Mouse (Mus musculus): ENCODE results near the gene Hoxa11. TPM values are rescaled to one million over a fixed set of nuclear protein-coding genes. Genes with fewer than 3 reads are reported as not detected.

The Hoxa11 gene
- total and polyA plus RNA-seq, 2 experiments from 2014 or later = not detected

- no peak for TF ChIP-seq CTCF (IDR thresholded peaks at IDR 0.05; ENCODE audit: low read depth)
- no peak overlapping the region for H3K27ac ChIP-seq
- no peaks in the 10 kb centered on the region for H3K4me1 ChIP-seq (ENCODE audit: insufficient read depth, low read length)
- no peak overlapping the region for H3K9ac ChIP-seq (replicated peaks; ENCODE audit: low read length)
- H3K9me3 ChIP-seq (ENCODE audit: low read length) = no peaks in the 10 kb centered on the region
- 7% methylated on average over 5 of the region's 5 CpGs for WGBS
- no peak overlapping the region for H3K4me2 ChIP-seq (ENCODE audit: low read depth, low read length)
- DNase-seq (ENCODE audit: low spot score) (no peak), ATAC-seq (no peak)
- H3K27me3 ChIP-seq (ENCODE audit: insufficient read depth, low read length) = peaks cover 56% of the 10 kb centered on the region
- H3K36me3 ChIP-seq (ENCODE audit: insufficient read depth, low read length) = no peaks in the 10 kb centered on the region
- no peak overlapping the region for H3K4me3 ChIP-seq (ENCODE audit: low read length)
Observed at GRCm38 (mm10) chr6:52276920-52277319, 31.3 kb upstream of the Hoxa11 start.

- Histone ChIP-seq H3K9ac (replicated peaks; ENCODE audit: low read length) (no peak overlapping the region), H3K4me1 (ENCODE audit: insufficient read depth, low read length) (no peaks in the 10 kb centered on the region), H3K27ac (no peak overlapping the region), H3K36me3 (ENCODE audit: insufficient read depth, low read length) (no peaks in the 10 kb centered on the region), H3K9me3 (ENCODE audit: low read length) (no peaks in the 10 kb centered on the region), H3K4me3 (ENCODE audit: low read length) (no peak overlapping the region), H3K27me3 (ENCODE audit: insufficient read depth, low read length) (peaks cover 61% of the 10 kb centered on the region), H3K4me2 (ENCODE audit: low read depth, low read length) (no peak overlapping the region)
- no peak for ATAC-seq
- no peak for TF ChIP-seq CTCF (IDR thresholded peaks at IDR 0.05; ENCODE audit: low read depth)
- DNase-seq (ENCODE audit: low spot score) = no peak
- 2% methylated on average over 6 of the region's 6 CpGs for WGBS
Observed at GRCm38 (mm10) chr6:52276382-52276781, 30.8 kb upstream of the Hoxa11 start.

- H3K36me3 ChIP-seq (ENCODE audit: insufficient read depth, low read length) = no peaks in the 10 kb centered on the region
- H3K27me3 ChIP-seq (ENCODE audit: insufficient read depth, low read length) = peaks cover 68% of the 10 kb centered on the region
- no peaks in the 10 kb centered on the region for H3K9me3 ChIP-seq (ENCODE audit: low read length)
- H3K9ac ChIP-seq (replicated peaks; ENCODE audit: low read length) = no peak overlapping the region
- H3K4me3 ChIP-seq (ENCODE audit: low read length) = no peak overlapping the region
- no peak for DNase-seq (ENCODE audit: low spot score)
- whole genome bisulfite sequencing = 10% methylated on average over 8 of the region's 8 CpGs
- H3K27ac ChIP-seq = no peak overlapping the region
- no peaks in the 10 kb centered on the region for H3K4me1 ChIP-seq (ENCODE audit: insufficient read depth, low read length)
- H3K4me2 ChIP-seq (ENCODE audit: low read depth, low read length) = no peak overlapping the region
- TF ChIP-seq CTCF (IDR thresholded peaks at IDR 0.05; ENCODE audit: low read depth) = no peak
- no peak for ATAC-seq
Observed at GRCm38 (mm10) chr6:52275563-52276280, 30.1 kb upstream of the Hoxa11 start.

- 2% methylated on average over 11 of the region's 11 CpGs for WGBS
- DNase-seq (ENCODE audit: low spot score) = no peak
- no peak for TF ChIP-seq CTCF (IDR thresholded peaks at IDR 0.05; ENCODE audit: low read depth)
- Histone ChIP-seq H3K36me3 (ENCODE audit: insufficient read depth, low read length) (no peaks in the 10 kb centered on the region), H3K27me3 (ENCODE audit: insufficient read depth, low read length) (peaks cover 79% of the 10 kb centered on the region), H3K4me1 (ENCODE audit: insufficient read depth, low read length) (no peaks in the 10 kb centered on the region), H3K4me2 (ENCODE audit: low read depth, low read length) (no peak overlapping the region), H3K27ac (no peak overlapping the region), H3K9me3 (ENCODE audit: low read length) (no peaks in the 10 kb centered on the region), H3K4me3 (ENCODE audit: low read length) (no peak overlapping the region), H3K9ac (replicated peaks; ENCODE audit: low read length) (no peak overlapping the region)
- ATAC-seq = no peak
Observed at GRCm38 (mm10) chr6:52274576-52274975, 29.0 kb upstream of the Hoxa11 start.

GRCm38 (mm10) chr6:52273656-52274280 is 28.2 kb upstream of the Hoxa11 start:
- WGBS = 4% methylated on average over 22 of the region's 22 CpGs
- no peak for DNase-seq (ENCODE audit: low spot score)

GRCm38 (mm10) chr6:52272766-52273655 is 27.4 kb upstream of the Hoxa11 start:
- Histone ChIP-seq H3K4me1 (ENCODE audit: insufficient read depth, low read length) (no peaks in the 10 kb centered on the region), H3K4me2 (ENCODE audit: low read depth, low read length) (no peak overlapping the region), H3K27me3 (ENCODE audit: insufficient read depth, low read length) (peaks cover 91% of the 10 kb centered on the region), H3K9me3 (ENCODE audit: low read length) (no peaks in the 10 kb centered on the region), H3K36me3 (ENCODE audit: insufficient read depth, low read length) (no peaks in the 10 kb centered on the region), H3K4me3 (ENCODE audit: low read length) (no peak overlapping the region), H3K9ac (replicated peaks; ENCODE audit: low read length) (no peak overlapping the region), H3K27ac (no peak overlapping the region)
- DNase-seq (ENCODE audit: low spot score) (no peak), ATAC-seq (no peak)
- no peak for TF ChIP-seq CTCF (IDR thresholded peaks at IDR 0.05; ENCODE audit: low read depth)
- WGBS = 8% methylated on average over 22 of the region's 22 CpGs

More at GRCm38 (mm10) chr6:52273656-52274280, 28.2 kb upstream of the Hoxa11 start:
- H3K4me1 ChIP-seq (ENCODE audit: insufficient read depth, low read length) = no peaks in the 10 kb centered on the region
- no peak for TF ChIP-seq CTCF (IDR thresholded peaks at IDR 0.05; ENCODE audit: low read depth)
- H3K9ac ChIP-seq (replicated peaks; ENCODE audit: low read length) = no peak overlapping the region
- H3K36me3 ChIP-seq (ENCODE audit: insufficient read depth, low read length) = no peaks in the 10 kb centered on the region
- no peak overlapping the region for H3K27ac ChIP-seq
- H3K9me3 ChIP-seq (ENCODE audit: low read length) = no peaks in the 10 kb centered on the region
- H3K27me3 ChIP-seq (ENCODE audit: insufficient read depth, low read length) = peaks cover 87% of the 10 kb centered on the region
- ATAC-seq = no peak
- no peak overlapping the region for H3K4me2 ChIP-seq (ENCODE audit: low read depth, low read length)
- no peak overlapping the region for H3K4me3 ChIP-seq (ENCODE audit: low read length)
